Mouse (Mus musculus) hindlimb bud, embryonic 11.5 days (tissue): Measurements from ENCODE around the gene Nubp1.
A peak's percentile ranks its signal among the peaks of the same experiment; 100 is the strongest.

ENCODE experiments used
- DNase-seq: peaks from one replicate; pipeline ENCODE4 v3.0.0-alpha.2; 2012; ENCODE audit warnings: low read depth, low spot score; ENCODE audit errors: extremely low spot score

Gene Nubp1

DNA sequence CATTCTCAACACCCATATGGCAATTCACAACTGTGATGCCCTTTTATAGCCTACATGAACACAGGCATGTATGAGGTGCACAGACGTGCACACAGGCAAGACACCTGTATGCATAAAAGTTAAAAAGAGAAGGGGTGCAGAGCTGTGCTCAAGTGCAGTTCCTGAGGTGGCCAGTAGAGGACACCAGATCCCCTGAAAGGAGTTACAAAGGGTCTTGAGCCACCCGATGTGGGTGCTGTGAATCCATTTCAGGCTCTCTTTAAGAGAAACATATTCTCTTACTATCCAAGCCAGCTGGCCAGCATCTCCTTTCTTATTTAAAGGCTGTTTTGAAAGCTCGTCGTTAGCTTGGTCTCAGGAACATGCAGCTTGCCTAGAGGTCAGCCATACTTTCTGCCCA lies 5.1 kb downstream of the Nubp1 start:
- DNase-seq: no peak

DNA sequence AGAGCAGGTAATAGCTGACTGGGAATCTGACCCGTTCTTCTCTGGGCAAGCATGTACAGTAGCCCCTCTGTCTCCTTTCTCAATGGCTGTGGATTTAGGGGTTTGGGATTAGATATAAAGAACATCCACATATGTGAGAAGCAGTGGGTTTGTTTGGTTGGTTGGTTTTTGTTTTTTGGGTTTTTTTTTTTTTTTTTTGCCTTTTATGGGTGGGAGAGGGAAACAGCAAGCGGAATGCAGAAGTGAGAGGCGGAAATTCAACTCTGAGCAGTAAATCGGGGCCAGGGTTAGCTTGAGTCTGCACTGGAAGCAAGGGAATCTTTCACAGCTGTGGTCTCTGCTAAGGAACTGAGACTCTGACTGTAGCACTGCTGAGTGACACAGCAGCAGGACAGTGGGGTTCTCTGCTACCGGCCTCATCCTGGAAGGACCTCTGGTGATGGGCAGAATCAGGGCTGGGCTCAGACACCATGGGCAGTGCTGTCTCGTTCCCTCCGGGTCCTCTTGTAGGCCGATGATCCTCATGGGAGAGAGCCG lies 6.0 kb downstream of the Nubp1 start:
- DNase-seq: no peak

DNA sequence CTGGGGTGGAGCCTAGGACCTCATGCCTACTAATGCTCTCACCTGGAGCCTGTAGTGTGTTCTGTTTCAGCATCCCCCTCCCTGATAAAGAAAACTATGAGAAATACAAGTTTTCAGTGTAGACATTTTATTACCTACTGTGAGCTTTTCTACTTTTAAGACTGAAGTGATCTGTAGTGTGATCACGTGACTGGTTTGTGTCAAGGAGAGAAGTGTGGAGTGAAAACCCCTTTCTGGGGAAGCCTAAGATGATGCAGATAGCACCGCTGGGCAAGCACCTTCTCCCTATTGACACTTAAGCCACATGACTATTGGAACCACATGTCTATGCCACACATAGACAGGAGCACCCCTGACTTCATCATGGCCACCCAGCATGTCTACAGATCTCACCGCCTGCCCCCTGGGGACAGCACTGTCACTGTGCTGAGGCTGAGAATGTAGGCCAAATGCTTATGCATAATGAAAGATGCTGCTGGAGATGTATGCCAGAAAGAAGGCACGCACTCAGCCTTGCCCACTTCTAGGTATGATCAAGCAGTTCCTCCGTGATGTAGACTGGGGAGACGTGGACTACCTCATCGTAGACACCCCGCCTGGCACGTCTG lies 8.8 kb downstream of the Nubp1 start:
- no peak for DNase-seq

DNA sequence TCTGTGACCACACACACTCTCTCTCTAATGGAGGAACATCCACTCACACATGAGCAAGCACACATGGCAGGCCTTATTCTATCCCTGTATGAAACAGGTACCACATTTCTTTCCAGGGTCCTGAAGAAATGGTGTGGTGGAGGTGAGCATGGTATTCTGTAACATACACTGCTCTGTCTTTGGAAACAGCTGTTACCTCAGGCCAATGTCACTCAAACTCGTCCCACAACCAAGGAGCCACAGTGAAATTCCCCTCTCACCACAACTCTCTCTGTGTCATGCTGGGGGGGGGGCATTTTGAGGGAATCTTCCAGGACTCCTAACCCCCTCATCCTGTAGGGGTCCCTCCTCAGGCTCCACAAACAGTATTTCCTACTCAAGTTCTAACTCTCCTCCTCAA lies 20.2 kb downstream of the Nubp1 start:
- no peak for DNase-seq

DNA sequence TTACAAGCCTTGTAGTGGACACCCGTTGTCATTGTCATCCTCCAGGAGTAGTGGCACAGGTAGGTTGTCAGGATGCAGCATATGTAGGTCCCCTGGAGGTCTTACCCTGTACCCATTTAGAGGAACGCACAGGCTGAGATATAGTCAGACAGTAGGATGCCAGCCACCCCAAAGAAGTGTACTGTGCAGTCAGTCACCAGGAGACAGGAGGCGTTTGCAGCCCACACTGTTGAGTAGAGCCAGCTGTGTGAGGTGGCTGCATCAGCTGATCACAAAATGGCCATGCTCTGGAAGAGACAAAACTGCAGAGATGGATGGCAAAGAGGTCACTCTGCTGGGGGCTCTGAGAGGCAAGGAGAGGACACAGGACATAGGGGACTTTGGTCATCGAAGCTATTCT lies 20.6 kb downstream of the Nubp1 start:
- DNase-seq: no peak

DNA sequence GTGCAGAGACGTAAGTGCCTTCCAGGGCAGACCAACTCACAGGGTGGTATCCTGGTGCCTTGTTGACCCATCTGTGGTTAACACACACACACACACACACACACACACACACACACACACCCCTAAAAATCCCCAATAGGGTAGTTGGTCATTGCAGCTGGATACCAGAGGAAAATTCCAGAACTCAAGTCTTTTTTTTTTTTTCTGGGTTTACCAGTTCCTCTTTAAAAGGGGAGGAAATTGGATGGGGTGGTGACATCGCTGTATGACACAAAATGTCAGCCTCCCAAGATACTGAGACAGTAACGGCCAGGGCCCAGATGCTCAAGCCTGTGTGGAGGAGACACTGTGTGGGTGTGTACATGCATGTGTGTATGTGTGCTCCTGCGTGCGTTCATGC lies 21.6 kb downstream of the Nubp1 start:
- no peak for DNase-seq

DNA sequence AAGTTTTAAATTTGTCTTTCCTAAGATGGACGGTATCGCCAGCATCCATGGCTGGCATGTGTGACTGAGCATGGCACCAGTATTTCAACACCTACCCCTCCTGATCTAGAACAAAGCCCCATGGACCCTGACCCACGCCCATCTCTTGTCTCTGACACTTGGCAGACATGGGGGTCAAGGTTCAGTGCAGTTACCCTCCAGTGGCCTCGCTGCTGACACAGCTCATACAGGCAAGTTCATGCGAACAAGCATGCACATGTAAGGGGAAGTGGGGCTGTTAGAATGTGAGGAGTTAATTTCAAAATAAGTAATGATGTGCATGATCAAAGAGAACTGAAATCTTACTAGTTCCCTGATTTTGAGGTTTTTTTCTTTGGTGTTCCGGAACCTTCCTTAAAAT lies 24.4 kb downstream of the Nubp1 start:
- DNase-seq: no peak

DNA sequence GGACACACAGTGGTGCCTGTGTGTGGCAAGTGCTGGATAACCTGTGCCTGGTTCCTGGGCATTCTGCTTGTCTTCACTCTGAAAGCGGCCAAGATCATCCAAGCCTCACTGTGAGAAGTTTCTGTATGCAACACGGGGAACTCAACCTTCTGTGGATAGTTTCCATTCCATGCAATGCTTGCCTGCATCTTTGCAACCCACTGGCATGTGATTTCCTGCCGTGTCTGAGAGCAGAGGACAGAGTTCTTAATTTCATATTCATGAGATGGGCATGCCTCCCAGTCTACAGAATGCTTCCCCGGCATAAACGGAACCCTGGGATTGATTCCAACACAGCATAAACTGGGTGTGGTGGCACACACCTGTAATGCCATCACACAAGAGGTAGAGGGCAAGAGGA lies 26.3 kb downstream of the Nubp1 start:
- DNase-seq: no peak

DNA sequence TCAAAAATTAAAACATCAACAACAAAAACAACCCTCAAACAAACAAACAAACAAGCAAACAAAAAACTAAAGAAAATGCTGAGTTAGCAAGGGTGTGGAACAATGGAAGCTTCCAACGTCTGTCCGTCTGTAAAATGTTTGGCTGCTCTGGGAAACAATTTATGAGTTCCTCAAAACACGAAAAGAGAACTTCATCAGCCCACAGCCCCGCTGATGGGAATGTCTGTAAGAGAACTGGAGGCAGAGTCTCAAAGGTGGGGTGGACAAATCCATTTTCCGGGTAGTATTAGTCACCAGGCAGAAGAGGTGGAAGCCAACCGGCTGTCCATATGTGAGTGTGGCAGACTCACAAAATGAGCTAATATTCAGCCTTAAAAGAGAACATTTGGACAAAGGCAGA lies 29.6 kb downstream of the Nubp1 start:
- no peak for DNase-seq

DNA sequence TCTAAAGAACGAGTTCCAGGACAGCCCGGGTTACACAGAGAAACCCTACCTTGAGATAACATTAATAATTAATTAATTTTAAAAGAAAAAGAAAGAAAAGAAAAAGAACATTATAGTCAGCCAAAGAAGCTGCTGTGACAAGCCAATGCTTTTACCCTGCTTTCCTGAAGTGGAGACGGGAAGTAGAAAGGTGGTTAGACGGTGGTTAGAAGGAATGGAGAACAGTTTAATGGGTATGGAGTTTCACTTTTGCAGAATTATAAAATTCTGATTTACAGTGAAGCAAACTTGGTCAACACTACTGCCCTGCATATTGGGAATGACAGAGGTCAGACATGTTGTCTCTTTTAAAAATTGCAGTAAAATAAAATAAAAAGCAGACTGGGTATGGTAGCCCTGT lies 30.0 kb downstream of the Nubp1 start:
- no peak for DNase-seq

DNA sequence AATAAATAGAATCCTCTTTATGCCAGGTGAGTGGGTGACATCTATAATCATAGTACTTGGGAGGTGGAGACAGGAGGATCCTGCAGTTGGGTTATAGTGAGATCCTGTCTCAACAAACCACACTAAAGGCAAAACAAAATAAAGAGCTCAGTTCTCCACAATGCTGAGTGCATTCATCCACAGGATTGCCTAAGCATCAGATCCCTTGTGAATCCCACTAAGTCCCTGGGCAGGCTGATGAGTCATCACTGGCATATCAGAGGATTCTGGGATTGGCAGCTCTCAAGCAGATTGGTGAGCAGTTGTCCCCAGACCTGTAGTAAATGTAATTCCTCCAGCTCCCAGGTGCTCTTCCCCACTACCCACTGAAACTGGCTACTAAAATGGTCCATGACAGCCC lies 32.0 kb downstream of the Nubp1 start:
- no peak for DNase-seq

DNA sequence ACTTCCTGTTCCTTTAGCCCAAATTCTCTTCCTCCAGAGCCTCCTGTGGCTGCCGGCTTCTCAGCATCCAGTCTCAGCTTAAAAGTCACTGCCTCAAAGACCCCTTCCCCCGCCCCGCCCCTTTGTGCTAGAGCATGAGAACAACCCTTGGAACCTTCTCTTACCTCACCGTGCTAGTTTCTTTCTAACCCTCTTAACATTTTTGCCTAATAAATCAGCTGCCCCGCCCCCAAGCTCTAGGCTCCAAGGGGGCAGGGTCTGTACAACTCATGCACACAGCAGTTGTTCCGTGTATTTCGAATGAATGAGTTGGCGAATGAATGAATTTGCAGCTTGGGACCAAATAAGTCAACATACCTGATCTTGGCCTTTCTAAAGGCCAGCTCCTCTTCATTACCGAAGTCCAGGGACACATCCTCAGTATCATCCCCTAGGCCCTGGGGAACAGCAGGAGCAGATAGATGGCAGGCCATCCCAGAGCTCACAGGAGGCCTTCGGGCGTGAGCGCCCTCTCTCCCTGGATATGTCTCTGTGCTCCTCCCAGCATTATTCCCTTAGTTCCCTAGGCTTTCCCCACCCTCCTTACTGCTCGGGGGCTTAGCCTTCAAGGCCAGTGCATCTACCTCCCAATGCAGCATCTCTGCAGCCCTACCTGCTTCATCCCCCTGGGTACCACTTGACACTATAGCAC lies 35.0 kb downstream of the Nubp1 start:
- no peak for DNase-seq

DNA sequence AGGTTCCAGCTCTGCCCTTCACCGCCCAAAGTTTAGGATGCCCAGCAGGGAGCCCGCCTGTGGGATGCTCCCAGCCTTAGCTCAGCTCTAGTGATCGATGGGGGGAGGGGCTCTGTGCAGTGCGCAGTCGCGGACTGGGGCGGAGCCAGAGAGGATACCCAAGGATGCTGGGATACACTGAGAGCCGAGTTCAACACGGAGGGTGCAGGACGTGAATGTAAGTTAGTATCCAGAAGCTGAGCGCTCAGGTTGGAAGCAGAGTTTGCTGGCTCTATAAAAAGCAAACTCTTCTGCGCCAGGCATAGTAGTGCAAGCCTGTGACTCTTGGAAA lies 35.5 kb downstream of the Nubp1 start, which contains the start of gene Tvp23a:
Gene Tvp23a (minus strand): TSS at position 99 of the 331 bp plus-strand sequence.
- DNase-seq: peak; percentile 44

DNA sequence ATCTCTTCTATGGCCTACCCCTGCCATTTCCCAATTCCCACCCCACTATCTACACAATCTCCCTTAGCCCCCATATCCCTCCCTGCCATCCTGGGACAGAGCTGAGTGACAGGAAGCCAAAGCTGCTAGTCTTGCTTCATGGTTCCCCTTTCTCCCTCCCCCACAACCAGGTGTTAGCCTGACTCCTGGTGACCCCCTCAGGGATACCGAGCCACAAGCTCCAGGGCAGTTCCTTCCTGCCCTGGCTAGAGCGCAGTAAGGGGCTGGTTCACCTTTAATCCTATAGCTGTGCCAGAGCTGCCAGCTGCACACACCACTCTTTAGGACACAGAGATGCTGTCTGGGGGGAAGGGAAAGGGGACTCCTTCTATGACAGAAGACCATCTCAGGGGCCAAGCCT lies 36.0 kb downstream of the Nubp1 start:
- DNase-seq: no peak

DNA sequence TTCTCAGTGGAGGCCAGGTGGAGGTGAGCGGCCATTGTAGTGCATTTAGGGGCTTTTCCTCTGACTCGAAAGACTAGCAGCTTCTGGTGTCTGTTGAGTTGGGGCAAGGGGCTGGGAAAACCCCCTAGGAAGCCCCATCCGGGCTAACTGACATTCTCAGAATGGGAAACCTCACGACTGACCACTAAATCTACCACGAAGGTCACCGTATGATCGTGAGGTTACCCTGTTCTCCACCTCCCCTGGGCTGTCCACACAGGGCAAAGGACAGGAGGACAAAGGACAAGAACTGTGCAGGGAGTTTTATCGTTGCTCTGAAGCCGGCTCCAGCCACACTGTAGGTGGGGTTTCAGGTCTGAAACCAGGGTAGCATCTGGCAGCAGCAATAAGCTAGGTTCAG lies 37.2 kb downstream of the Nubp1 start:
- DNase-seq: no peak

DNA sequence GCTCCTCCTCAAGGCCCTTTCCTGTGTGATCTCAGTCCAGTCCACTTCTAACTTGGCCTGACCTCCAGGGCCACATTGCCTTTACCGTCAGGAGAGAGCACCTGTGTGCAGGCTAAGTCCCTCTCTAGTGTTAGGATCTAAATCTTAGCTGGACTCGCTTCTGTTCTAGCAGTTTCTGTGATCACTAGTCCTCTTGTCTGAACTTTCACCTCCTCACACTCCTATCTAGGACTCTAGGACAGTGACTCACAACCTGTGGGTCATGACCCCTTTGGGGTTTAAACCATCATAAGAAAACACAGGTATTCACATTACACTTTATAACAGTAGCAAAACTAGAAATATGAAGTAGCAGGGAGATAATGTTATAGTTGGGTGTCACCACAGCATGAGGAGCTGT lies 40.2 kb downstream of the Nubp1 start:
- no peak for DNase-seq

DNA sequence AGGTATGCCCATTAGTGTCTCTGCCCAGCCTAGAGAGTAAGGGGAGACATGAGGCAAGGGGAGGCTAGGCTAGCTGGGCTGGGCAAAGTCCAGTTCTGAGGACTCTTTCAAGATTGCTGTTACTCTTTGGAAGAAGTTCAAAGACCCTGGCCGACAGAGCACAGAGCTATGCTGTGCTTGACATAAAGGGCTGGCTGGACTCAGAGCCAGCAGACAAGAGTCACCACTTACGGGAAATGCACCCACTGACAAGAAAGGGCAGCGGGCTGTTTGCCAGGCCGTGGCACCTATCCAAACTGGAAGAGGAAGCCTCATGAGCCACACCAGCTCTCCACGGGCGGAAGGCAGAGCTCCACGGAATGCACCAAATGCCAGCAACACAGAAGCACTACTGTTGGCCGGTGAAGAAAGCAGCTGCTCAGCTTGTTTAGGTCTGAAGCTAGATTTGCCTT lies 40.7 kb downstream of the Nubp1 start:
- DNase-seq: no peak

DNA sequence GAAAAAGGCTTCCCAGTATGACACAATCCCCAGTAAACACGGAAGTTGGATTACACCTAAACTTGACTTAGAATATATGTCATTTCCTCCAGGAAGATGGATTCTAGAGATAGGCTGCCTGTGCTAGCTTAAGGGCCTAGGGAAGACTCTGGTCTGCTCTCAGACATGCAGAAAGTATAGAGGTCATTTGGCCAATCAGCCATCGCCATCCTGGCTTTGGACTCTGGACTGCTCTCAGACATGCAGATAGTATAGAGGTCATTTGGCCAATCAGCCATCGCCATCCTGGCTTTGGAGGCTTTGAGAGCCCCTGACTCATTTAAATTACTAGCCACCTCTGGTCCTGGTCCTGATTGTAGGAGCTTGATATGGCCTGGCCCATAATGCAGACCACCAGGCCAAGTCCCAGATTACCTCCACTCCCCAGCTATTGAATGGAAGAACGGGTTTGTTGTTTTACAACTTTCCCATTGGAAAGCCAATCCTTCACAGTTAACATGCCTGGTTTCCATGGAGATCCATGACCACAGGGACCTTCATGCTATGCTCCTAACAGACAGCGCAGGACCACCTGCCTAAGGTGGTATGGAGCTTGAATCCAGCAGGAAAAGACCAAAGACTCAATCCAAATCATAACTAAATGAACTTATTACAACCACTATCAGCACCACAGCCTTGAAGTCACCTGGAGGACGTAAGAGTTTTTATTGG lies 42.3 kb downstream of the Nubp1 start:
- peak; percentile 24 for DNase-seq

DNA sequence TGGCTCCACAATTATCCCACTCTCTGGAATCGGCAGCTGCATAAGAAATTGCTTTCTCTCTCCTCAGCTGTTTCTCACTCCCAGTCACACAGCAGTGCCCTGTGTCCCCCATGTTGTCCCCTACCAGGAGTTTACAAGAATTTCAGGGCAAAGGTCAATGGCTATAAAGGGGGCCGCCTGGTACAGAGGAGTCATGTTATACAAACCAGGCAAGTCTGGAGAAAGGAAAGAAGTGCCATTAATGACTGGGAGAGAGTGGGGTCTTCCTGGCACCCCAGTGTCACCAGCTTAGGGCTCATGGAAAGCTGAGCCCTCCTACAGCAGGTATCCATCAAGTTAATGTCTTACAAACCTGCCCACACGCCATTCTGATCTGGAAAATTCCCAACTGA lies 42.8 kb downstream of the Nubp1 start:
- DNase-seq: peak; percentile 63

DNA sequence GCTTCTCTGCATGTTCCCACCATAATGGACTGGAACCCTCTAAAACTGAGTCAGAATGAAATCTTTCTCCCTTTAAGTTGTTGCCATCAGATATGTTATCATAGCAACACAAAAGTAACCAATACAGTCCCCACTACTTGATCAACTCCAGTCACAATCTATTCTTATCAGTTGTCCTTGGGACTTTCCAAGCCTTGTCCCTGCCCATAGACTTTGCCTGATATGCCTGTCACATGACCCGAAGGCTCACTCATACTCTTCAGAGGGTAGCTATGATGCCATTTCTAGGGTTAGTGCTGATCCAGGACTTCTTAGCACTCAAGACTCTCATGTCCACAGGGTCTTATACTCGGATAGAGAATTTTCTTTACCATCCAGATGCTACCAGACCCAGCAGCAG lies 48.4 kb downstream of the Nubp1 start:
- DNase-seq: no peak

DNA sequence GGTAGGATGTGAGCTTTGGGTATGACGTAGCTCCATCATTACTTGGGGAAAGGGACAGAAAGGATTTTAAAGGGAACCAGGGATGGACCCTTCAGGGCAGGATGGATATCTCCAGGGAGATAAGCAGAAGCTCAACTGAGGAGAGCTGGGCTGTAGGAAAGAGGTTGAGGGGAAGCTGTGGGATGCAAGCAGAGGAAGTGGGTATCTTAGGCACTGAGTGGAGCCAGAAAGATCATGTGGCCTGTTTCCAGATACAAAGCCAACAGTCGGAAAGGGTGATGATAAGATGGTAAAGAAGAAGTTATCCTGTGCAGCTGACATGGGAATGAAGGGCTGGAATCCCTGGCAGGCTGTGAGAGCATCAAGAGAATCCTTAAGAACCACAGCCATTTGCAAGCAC lies 49.4 kb downstream of the Nubp1 start:
- no peak for DNase-seq

DNA sequence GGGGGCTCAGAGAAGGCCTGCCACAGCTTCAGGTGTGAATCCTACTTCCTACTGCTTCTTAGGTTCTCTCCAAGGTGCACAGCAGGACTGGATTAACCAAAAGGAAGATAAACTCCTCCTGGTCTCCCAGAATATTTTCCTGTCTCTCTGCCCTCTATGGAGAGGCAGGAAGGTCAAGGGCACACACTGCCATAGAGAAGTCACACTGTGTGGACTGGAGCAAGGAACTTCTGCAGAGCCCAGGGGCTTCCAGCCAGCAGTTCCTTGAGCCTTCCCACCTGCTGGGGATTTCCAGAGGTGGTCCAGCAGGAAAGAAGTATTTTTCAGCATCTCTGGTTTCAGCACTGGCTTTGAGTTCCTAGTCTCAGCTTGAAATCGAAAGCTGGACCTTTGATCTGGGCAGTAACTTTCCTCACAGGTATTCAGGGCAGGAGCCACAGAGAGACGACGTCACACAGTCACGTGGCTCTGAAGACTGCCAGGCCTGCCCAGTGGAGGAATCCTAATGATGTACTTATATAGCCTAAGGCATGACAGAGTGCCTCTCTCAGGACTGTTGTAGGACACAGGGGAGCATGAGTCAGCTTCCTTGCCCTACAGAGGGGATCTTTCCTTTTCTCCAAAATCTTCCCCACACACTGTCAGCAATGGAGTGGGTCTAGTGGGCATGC lies 53.4 kb downstream of the Nubp1 start:
- DNase-seq: no peak
